In the genomic region with DNA sequence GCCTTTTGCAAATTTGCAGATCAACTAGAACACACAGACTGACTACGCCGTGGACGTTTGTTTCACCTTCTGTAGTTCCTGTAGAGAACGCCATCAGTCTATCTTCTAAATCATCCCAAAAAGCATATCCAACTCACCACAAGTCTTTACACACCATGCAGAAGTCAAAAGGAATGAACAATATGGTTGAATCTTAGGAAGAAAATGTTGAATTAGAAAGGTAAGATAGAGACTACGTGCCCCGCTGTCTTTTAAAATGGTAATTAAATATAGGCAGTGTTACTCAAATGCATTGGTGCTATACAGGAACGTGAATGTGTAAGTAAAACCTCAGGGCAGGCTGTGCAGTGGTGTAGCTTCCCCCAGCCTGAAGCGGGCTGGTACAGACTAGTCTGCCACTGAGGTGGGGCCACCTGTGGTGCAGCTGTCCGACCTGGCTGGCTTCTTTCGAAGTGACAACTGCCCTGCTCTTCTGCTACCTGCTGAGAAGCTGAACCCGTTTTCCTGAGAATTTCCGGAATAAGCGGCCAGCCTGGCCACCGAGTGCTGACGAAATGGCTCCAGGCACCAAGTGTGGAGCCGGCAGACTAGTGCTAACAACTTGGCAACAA, we compare ENCODE assay signal across 20 mouse cellular contexts. TPM values are rescaled to one million over a fixed set of nuclear protein-coding genes. Genes with fewer than 3 reads are reported as not detected.
DNase-seq lines count a peak whose midpoint lies in the region; ATAC-seq and TF ChIP-seq lines count a peak whose summit lies in the region.
"Had no signal": no experiment of that assay in that cellular context is flagged by ENCODE, and none has a peak within 500 bp of the region (broad histone marks: within the 10 kb centered on the region; RNA-seq: fewer than 3 reads in every experiment).

No protein-coding gene starts in this region.

- H3K9ac ChIP-seq in intestine, embryonic 14.5 days (ENCODE audit: low read length) = no peak overlapping the region
- no peak overlapping the region for H3K9ac ChIP-seq in intestine, postnatal 0 days (ENCODE audit: low read depth, low read length)
- H3K9ac ChIP-seq in ES-Bruce4 (ENCODE audit: low read depth, poor library complexity, severe bottlenecking) = no peak overlapping the region
- H3K9ac ChIP-seq: embryonic facial prominence, embryonic 12.5 days; forebrain, embryonic 12.5 days; forebrain, postnatal 0 days; heart, embryonic 13.5 days; hindbrain, embryonic 15.5 days had no signal

- WGBS in intestine, embryonic 14.5 days = 65% methylated on average over 16 of the region's 16 CpGs
- 63% methylated on average over 16 of the region's 16 CpGs for WGBS in intestine, postnatal 0 days

- TF ChIP-seq EP300 in ES-Bruce4 (IDR thresholded peaks at IDR 0.05; ENCODE audit: insufficient read depth, low read depth, low read length) = 0 out of 2 replicates have a peak, but pooled peaks have one; percentile 31

- no peaks in the 10 kb centered on the region for H3K36me3 ChIP-seq in intestine, embryonic 14.5 days (ENCODE audit: control insufficient read depth, insufficient read depth, low read length)
- H3K36me3 ChIP-seq in intestine, postnatal 0 days (ENCODE audit: control insufficient read depth, insufficient read depth) = no peaks in the 10 kb centered on the region
- peaks cover 15% of the 10 kb centered on the region for H3K36me3 ChIP-seq in E14TG2a.4 (ENCODE audit: insufficient read depth, low read length)
- H3K36me3 ChIP-seq in ES-Bruce4 (ENCODE audit: control insufficient read depth, insufficient read depth, low read length, poor library complexity, severe bottlenecking) = 0 out of 2 replicates have a peak, but pooled peaks cover 2% of the 10 kb centered on the region
- H3K36me3 ChIP-seq: embryonic facial prominence, embryonic 12.5 days; forebrain, embryonic 12.5 days; heart, embryonic 13.5 days; hindbrain, embryonic 15.5 days had no signal

- DNase-seq in intestine, embryonic 14.5 days (ENCODE audit: low spot score) = peak; percentile 48
- DNase-seq in MEL-GATA-1-ER (ENCODE audit: extremely low read depth, low read depth) = peak; percentile 44
- no peak for DNase-seq in kidney, postnatal 4 days
- DNase-seq in left cerebral cortex, adult 8-10 months (ENCODE audit: low spot score in 2 of 2) = no peak
- DNase-seq: adrenal gland, adult 2 months; adrenal gland, postnatal 36 days; cerebellum, adult 2 months; cerebellum, postnatal 14 days; forebrain, postnatal 0 days; gastrocnemius, postnatal 14 days; heart, postnatal 36 days; kidney, adult 18-20 months had no signal

- TF ChIP-seq CTCF in intestine, postnatal 0 days (IDR thresholded peaks at IDR 0.05; ENCODE audit: low read depth) = no peak
- TF ChIP-seq CTCF in E14TG2a.4 (conservative IDR thresholded peaks at IDR 0.05; ENCODE audit: low read length) = no peak
- TF ChIP-seq CTCF in ES-Bruce4 (IDR thresholded peaks at IDR 0.05; ENCODE audit: low read depth, low read length) = no peak

- TF ChIP-seq POLR2A in ES-Bruce4 (IDR thresholded peaks at IDR 0.05; ENCODE audit: insufficient read depth, low read length) = no peak

- H3K4me3 ChIP-seq in intestine, embryonic 14.5 days (ENCODE audit: low read depth, low read length) = no peak overlapping the region
- no peak overlapping the region for H3K4me3 ChIP-seq in intestine, postnatal 0 days (ENCODE audit: low read depth, low read length)
- H3K4me3 ChIP-seq in E14TG2a.4 (replicated peaks; ENCODE audit: low read length) (peak overlapping the region; percentile 48), ES-Bruce4 (ENCODE audit: low read depth, low read length) (no peak overlapping the region; the same call in 1 of the 2 replicates)
- H3K4me3 ChIP-seq: embryonic facial prominence, embryonic 12.5 days; forebrain, embryonic 12.5 days; heart, embryonic 13.5 days; hindbrain, embryonic 15.5 days had no signal

- H3K4me1 ChIP-seq in intestine, embryonic 14.5 days (replicated peaks; ENCODE audit: control insufficient read depth, insufficient read depth, low read length) = peaks cover 16% of the 10 kb centered on the region
- H3K4me1 ChIP-seq in intestine, postnatal 0 days (replicated peaks; ENCODE audit: control insufficient read depth, insufficient read depth, low read length) = no peaks in the 10 kb centered on the region; the same call in 1 of the 2 replicates
- H3K4me1 ChIP-seq in E14TG2a.4 (replicated peaks; ENCODE audit: low read depth, low read length) = peaks cover 33% of the 10 kb centered on the region
- no peaks in the 10 kb centered on the region for H3K4me1 ChIP-seq in ES-Bruce4 (ENCODE audit: control insufficient read depth, insufficient read depth, low read length)

- no peaks in the 10 kb centered on the region for H3K9me3 ChIP-seq in intestine, embryonic 14.5 days (ENCODE audit: control insufficient read depth, low read length)
- no peaks in the 10 kb centered on the region for H3K9me3 ChIP-seq in intestine, postnatal 0 days (ENCODE audit: control insufficient read depth)
- H3K9me3 ChIP-seq in E14TG2a.4 (ENCODE audit: low read length) = no peaks in the 10 kb centered on the region
- H3K9me3 ChIP-seq in ES-Bruce4 (replicated peaks; ENCODE audit: control insufficient read depth, insufficient read depth, low read length, poor library complexity, severe bottlenecking) = no peaks in the 10 kb centered on the region
- H3K9me3 ChIP-seq: embryonic facial prominence, embryonic 12.5 days; forebrain, embryonic 12.5 days; heart, embryonic 13.5 days; hindbrain, embryonic 15.5 days had no signal

- no peak for ATAC-seq in intestine, embryonic 14.5 days (replicated peaks; ENCODE audit: low FRiP score, low TSS enrichment, low read depth)
- no peak for ATAC-seq in intestine, postnatal 0 days
- ATAC-seq: forebrain, postnatal 0 days; inflammation-experienced regulatory T-cells, adult 6 months had no signal

- H3K4me2 ChIP-seq in intestine, embryonic 14.5 days (ENCODE audit: low read length) = no peak overlapping the region
- no peak overlapping the region for H3K4me2 ChIP-seq in intestine, postnatal 0 days (replicated peaks; ENCODE audit: low read depth)
- H3K4me2 ChIP-seq: embryonic facial prominence, embryonic 12.5 days; forebrain, embryonic 12.5 days; heart, embryonic 13.5 days; hindbrain, embryonic 15.5 days had no signal

- H3K27ac ChIP-seq in intestine, embryonic 14.5 days (ENCODE audit: low read depth) = no peak overlapping the region
- no peak overlapping the region for H3K27ac ChIP-seq in intestine, postnatal 0 days (ENCODE audit: low read depth, low read length)
- H3K27ac ChIP-seq in ES-Bruce4 (ENCODE audit: insufficient read depth, low read length) = no peak overlapping the region
- H3K27ac ChIP-seq: embryonic facial prominence, embryonic 12.5 days; forebrain, embryonic 12.5 days; heart, embryonic 13.5 days; hindbrain, embryonic 15.5 days had no signal

- H3K27me3 ChIP-seq in intestine, embryonic 14.5 days (replicated peaks; ENCODE audit: control insufficient read depth, insufficient read depth, low read length) = no peaks in the 10 kb centered on the region
- no peaks in the 10 kb centered on the region for H3K27me3 ChIP-seq in intestine, postnatal 0 days (replicated peaks; ENCODE audit: control insufficient read depth, insufficient read depth, low read length)
- H3K27me3 ChIP-seq in E14TG2a.4 (ENCODE audit: insufficient read depth, low read length) (peaks cover 11% of the 10 kb centered on the region), ES-Bruce4 (ENCODE audit: control insufficient read depth, insufficient read depth, low read length, poor library complexity, severe bottlenecking) (no peaks in the 10 kb centered on the region)
- H3K27me3 ChIP-seq: embryonic facial prominence, embryonic 12.5 days; heart, embryonic 13.5 days; hindbrain, embryonic 15.5 days had no signal

RNA-seq across cellular contexts. Expression of a gene that starts 2.0 kb away (rescaled TPM):
- 4.6 and 5.5 TPM in 2 replicates for polyA plus RNA-seq in intestine, embryonic 14.5 days (2014; fragmentation: Nextera tagmentation; extraction: Ambion mirVana)
- polyA plus RNA-seq in intestine, postnatal 0 days (2015; fragmentation: Nextera tagmentation; extraction: Ambion mirVana) = 1.7 and 1.9 TPM in 2 replicates
- polyA plus RNA-seq in ES-Bruce4 (2011; ENCODE audit: insufficient read depth, insufficient read length, low read depth, missing spikeins) = 4.4 and 4.7 TPM in 2 replicates
- total RNA-seq in left cerebral cortex, adult 8-10 months (2022) = 1 to 10 TPM; 7.6 to 8.5 (median 8.3) TPM

RNA-seq across cellular contexts. Expression of a gene that starts 8.4 kb away (rescaled TPM):
- 9.4 and 14.8 TPM in 2 replicates for polyA plus RNA-seq in intestine, embryonic 14.5 days (2014; fragmentation: Nextera tagmentation; extraction: Ambion mirVana)
- 2.8 and 3.4 TPM in 2 replicates for polyA plus RNA-seq in intestine, postnatal 0 days (2015; fragmentation: Nextera tagmentation; extraction: Ambion mirVana)
- 0.41 and 0.43 TPM in 2 replicates for polyA plus RNA-seq in ES-Bruce4 (2011; ENCODE audit: insufficient read depth, insufficient read length, low read depth, missing spikeins)
- 10 to 100 TPM; 25.6 to 27.1 (median 26.6) TPM for total RNA-seq in left cerebral cortex, adult 8-10 months (2022)

Comparison
In these comparisons a context has a peak if more than half of its experiments do, and no peak if none do; other contexts are left out.
1. DNase-seq: peak in intestine, embryonic 14.5 days (single experiment) and MEL-GATA-1-ER (single experiment); none in kidney, postnatal 4 days (0 of 2) and left cerebral cortex, adult 8-10 months (0 of 2).